Mouse (Mus musculus) fat pad, adult 2 months (tissue): ENCODE data around the gene Celf1.
A peak's percentile ranks its signal among the peaks of the same experiment; 100 is the strongest.

Experiments used
- DNase-seq: peaks from one replicate; pipeline ENCODE4 v3.0.0-alpha.2; 2011; ENCODE audit warnings: low read depth, low spot score; ENCODE audit errors: extremely low read depth

Gene Celf1

GRCm38 (mm10) chr2:90938362-90938761, 1.8 kb upstream of the Celf1 start:
- no peak for DNase-seq

DNA sequence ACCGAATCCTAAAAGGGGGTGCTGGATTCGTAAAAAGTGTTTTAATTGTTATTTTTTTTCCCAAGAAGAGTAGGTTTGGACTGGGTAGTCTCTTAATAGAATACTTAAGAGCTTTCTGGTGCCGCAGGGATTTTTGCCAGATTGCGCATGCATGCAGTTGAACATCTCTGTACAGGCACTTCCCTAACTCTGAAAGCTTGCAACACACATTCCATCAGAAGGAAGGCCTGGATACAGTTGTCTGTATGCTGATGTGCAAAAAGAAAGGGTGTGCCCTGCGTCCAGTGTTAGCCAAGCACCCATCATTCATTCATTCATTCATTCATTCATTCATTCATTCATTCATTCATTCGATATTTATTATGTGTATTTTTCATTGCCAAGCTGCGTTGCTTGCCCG, 432 bp upstream of the Celf1 start:
- DNase-seq, result peak; percentile 43

DNA sequence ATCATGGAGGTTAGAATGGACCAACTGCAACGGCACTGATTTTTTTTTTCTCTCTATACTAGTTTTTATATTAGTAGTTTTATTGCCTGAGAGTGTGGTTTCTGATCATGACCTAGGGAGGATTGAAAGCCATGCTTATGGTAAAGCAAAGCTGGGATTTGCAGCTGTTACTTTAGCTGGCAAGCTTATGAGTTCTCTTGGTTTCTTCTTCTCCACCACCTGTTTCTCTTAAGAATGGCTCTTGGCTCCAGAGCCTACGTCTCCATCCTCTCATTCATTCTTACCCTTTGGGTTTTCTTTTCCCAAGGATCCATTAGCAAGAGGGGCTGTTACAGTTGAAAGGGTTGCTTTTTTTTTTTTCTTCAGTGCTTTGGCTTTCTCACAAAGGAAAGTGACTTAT, 1.6 kb downstream of the Celf1 start:
- DNase-seq, result no peak

DNA sequence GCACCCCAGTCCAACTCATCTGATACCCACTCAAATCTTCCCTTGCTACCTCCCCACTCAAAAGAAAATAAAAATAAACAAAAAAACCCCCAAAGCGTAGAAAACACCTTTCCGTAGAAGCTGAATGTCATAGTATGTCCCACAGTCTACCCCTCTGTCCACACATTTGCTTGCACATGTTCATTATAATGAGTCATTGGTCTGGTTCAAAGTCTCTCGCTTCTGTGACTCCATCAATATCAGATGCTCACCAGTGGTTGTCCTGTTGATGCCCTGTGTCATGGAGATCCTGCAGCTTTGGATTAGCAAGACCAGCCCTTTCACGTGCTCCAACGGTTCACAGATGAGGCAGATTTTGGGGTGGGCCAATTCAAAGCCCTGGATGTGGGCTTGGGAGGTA, 10.0 kb downstream of the Celf1 start:
- DNase-seq, result no peak

DNA sequence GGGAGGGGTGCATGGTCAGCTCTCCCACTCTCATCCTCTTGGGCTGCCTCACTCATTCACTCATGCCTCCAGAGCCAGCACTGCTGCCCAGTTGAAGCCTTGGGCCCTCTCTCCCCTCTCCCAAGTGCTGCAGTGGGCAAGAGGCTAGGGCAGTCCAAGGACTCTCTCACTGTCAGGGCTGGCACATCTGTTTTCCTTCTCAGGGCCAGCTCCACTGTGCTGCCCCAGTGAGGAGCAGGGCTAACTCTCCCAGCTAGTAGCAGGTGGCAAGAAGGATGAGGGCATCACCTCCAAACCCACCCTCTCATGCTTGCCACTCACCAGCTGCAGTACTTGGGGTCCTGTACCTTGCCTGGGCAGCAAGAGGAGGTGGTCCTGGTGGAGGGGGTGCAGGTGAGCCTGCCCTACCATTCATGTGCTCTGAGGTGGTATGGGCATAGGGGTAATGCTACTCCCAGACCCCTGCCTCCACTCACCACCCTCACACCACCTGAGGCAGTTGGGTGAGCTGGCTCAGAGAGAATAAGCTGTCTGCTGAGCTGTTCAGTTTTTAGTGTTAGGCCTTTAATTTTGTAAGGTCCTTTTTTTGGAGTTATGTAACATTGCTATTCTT, 10.5 kb downstream of the Celf1 start:
- DNase-seq, result no peak

DNA sequence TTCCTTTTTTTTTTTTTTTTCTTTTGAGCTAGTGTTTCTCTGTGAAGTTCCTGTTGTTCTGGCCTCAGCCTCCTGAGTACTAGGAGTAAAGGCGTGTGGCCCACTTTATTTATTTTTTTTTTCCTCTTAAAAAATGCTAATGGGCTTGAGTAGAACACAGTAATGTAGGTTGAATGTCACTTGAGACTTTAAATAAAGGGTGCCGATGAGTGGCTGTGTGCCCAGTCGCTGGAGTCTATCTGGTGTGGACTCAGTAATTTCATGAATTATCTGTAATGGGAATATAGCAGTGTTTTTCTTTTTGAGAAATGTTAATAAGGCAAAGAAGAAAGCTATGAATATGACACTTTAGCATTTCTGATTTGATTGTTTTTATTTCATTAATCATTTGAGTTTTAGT, 13.3 kb downstream of the Celf1 start:
- DNase-seq, result no peak

GRCm38 (mm10) chr2:90956053-90956452, 15.9 kb downstream of the Celf1 start:
- no peak for DNase-seq

DNA sequence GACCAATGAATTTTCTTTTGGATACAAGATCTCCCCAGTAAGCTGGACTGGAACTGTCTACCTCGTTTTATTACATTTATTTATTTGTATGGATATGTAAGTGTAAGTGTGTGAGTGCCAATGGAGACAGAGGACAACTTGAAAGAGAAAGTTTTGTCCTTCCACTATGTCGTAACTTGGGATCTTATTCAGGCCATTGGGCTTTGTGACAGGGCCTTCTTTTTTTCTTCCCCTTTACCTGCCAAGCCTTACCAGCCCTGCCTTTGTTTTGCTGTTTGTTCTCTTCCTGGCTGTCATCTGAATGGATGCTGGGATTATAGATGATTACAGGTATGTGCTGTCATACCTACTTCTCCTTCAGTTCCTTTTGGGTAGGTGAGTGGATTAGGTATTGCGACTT, 18.7 kb downstream of the Celf1 start:
- peak; percentile 42 for DNase-seq

DNA sequence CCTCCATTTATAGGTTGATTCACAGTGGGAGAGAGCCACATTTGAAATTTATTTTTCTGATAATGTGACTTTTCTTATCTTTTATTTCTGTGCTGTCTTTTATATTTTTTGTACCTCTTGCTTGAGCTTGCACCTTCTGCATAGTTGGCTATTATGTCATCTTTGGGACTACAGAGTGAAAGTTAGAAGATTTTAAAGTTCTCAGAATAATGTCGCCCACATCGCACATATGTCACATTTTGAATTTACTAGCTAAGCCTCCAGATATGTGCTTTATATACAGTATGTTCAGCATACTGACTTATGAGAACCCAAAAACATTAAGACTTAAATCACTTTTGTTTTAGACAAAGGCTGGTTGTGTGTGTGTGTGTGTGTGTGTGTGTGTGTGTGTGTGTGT, 19.8 kb downstream of the Celf1 start:
- DNase-seq, result no peak

GRCm38 (mm10) chr2:90963304-90963703, 23.1 kb downstream of the Celf1 start:
- DNase-seq, result no peak

- no peak for DNase-seq
Measured at GRCm38 (mm10) chr2:90964811-90965465, 24.8 kb downstream of the Celf1 start.

DNA sequence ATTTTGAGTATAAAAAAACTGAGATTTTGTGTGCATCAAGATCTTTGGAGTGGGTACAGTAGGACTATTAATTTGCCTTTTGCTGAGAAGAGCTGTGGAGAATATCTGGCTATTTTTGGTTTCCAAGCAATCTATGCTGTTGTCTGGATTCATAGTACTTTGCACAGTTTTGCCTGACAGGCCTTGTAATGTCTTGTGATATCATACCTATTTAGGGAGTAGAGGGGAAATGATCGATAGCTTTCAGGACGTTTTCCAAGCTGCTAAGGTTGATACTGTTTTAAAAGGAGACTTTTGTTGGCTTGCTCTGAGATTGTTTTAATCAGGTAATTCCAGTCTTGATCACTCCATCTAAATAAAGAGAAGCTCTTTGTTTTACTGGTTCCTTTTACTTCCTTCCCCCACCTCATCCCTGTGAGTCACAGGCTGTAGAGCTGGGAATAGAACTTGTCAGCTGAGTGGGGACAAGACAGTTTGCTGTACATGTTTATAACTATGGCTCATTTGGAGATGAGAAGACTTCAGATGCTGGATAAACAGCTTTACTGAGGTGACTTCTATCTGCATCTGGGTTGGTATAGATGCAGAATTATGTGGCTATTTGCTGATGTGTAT, 25.4 kb downstream of the Celf1 start:
- DNase-seq, result no peak

DNA sequence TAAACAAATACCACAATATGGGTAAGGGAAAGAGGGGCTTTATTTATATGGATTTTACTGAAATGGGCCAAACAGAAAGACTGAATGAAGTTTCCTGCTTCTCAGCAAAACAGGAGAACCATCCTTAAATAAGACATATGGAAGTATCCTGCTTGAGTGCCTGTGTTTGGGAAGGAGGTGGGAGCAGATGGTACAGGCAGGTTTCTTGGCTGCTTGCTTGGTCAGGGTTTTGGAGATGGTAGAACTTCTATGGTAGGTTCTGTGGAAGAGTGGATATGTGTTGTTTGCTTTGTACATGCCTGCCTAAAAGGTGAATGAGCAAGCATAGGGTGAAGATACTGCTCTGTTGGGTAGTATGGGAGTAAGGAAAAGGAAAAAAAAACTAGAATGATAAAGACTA, 30.4 kb downstream of the Celf1 start:
- no peak for DNase-seq

GRCm38 (mm10) chr2:90974101-90974500, 33.9 kb downstream of the Celf1 start:
- DNase-seq, result no peak

- no peak for DNase-seq
Measured at GRCm38 (mm10) chr2:90975181-90975835, 35.1 kb downstream of the Celf1 start.

DNA sequence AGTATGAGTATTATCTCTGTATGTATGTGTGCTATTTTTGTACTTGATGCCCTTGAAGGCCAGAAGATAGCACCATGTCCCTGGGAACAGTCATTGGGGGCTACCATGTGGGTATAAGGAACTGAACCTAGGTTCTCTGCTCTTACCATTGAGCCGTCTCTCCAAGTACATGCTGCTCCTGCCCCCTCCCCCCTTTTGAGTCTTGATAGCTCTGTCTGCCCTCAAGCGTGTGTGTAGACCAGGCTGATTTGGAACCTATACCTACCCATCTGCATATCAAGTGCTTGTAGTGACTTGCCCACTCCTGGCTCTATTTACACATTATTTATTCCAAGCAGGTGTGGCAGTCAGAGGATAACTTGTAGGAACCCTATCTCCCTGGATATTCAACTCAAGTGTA, 36.4 kb downstream of the Celf1 start:
- no peak for DNase-seq

DNA sequence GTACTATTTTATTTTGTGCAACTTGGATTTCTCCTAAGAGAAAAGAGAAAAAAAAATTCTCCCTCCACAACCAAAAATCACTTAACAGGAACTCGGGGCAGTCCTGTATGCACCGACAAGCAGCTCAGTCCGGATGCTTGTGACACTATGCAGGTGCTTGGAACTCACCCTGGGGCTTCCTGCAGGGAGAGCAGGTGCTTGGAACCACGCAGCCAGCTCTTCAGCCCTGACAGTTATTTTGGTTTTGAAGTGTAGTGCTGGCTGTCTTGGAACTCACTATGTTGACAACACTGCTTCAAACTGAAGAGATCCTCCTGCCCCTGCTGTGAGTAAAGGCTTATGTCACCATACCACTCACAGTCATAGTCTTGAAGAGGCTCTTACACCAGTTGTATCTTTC, 37.1 kb downstream of the Celf1 start:
- no peak for DNase-seq

DNA sequence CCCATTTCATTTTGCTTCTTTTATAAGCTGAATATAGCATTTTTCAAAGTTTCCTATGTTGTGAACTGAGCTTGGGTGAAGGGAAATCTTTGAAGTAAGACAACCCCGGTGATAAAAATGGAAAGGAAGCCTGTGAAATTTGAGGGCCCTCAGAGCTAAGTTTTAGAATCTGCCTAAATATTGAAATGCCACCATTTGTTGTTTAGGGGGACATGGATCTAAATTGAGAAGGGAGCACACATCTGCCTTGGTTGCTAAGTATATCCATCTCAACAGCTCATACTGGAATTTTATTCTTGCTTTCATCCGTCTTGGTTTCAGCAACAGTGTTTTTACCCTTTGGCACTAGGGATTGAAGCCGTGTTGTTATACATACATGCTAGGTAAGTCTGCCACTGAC, 45.9 kb downstream of the Celf1 start:
- no peak for DNase-seq

GRCm38 (mm10) chr2:91008536-91008935, 68.4 kb downstream of the Celf1 start:
- DNase-seq, result no peak

DNA sequence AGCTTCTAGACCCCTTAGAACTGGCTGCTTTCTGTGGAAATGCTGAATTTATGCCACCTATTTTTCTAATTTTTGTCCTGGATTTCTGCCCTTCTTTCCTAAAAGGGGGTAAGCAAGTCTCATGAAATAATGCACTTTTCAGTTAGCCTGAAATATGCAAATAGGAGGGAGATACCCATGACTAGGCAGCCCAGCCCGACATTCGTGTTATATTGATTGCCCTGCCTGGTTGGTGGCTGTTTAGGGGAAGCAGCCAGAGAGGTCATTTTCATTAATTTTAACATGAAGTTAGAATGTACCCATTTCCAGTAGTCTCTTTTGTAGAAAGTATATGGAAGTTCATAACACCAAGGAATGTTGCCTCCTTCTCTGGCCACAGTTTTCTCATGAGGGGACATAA, 73.7 kb downstream of the Celf1 start:
- DNase-seq, result no peak

DNA sequence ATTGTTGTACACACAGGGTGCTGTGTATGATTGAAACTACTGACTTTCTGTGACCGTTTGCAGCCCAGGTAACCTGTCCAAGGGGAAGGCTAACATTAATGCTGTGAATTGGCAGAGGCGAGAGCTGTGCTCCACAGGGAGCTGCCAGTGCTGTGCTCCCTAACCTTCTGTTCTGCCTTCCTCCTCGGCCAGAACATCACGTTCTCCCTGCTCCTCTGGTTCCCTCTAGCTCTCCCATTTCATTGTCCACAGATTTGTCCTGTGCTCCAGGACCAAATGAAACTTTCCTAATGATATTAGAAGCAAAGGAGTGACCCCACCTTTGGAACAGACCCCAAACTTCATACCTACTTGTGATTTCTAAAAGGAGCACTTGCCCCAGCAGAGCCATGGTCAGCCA, 75.2 kb downstream of the Celf1 start:
- no peak for DNase-seq
